Mouse (Mus musculus) heart, embryonic 14.5 days (tissue): Measurements from ENCODE around the gene Anapc7. TPM values are rescaled to one million over a fixed set of nuclear protein-coding genes. Genes with fewer than 3 reads are reported as not detected.

Experiments
- ATAC-seq: fragments of 200-750 bp; cut with Nextera tagmentation; 2 replicates; pipeline ENCODE4 v1.8.0; 2017; ENCODE audit warnings: low read depth, moderate TSS enrichment; ENCODE audit not compliant: insufficient number of reproducible peaks, insufficient read depth, low FRiP score
- H3K27ac ChIP-seq, 2 experiments: fragments of 200-500 bp in 1 of 2; fragments of 300-500 bp in 1 of 2; sonication (generic) in 1 of 2; replicated peaks in 1 of 2; 2 replicates each; pipeline ENCODE4 v1.5.1; 2012 to 2014; ENCODE audit warnings: low read depth in 2 of 2, low read length in 2 of 2, control low read depth in 1 of 2, mild to moderate bottlenecking in 1 of 2, mixed read lengths in 1 of 2; ENCODE audit not compliant: control insufficient read depth in 1 of 2, insufficient read depth in 1 of 2
- H3K27me3 ChIP-seq: fragments of 300-500 bp; sonication (generic); 2 replicates; pipeline ENCODE4 v1.6.1; 2014; ENCODE audit warnings: mild to moderate bottlenecking, low read length, control low read depth; ENCODE audit not compliant: control insufficient read depth, insufficient read depth
- H3K36me3 ChIP-seq: fragments of 300-500 bp; sonication (generic); 2 replicates; pipeline ENCODE4 v1.6.1; 2014; ENCODE audit warnings: mild to moderate bottlenecking, control low read depth, low read length, mixed read lengths; ENCODE audit not compliant: control insufficient read depth, insufficient read depth
- H3K4me1 ChIP-seq, 2 experiments: fragments of 200-500 bp in 1 of 2; fragments of 300-500 bp in 1 of 2; sonication (generic) in 1 of 2; 2 replicates each; pipeline ENCODE4 v1.6.1; 2012 to 2014; ENCODE audit warnings: low read length in 2 of 2, control low read depth in 1 of 2, mixed read lengths in 1 of 2; ENCODE audit not compliant: control insufficient read depth in 2 of 2, insufficient read depth in 2 of 2
- H3K4me2 ChIP-seq: fragments of 300-500 bp; sonication (generic); 2 replicates; pipeline ENCODE4 v1.6.1; 2014; ENCODE audit warnings: mild to moderate bottlenecking, low read length
- H3K4me3 ChIP-seq, 2 experiments: fragments of 200-500 bp in 1 of 2; fragments of 300-500 bp in 1 of 2; sonication (generic) in 1 of 2; 2 replicates each; pipeline ENCODE4 v1.5.1; 2012 to 2014; ENCODE audit warnings: low read length in 2 of 2, mild to moderate bottlenecking in 2 of 2, control low read depth in 1 of 2, low read depth in 1 of 2, moderate library complexity in 1 of 2; ENCODE audit not compliant: control insufficient read depth in 1 of 2, insufficient read depth in 1 of 2
- H3K9ac ChIP-seq: fragments of 300-500 bp; sonication (generic); 2 replicates; pipeline ENCODE4 v1.6.1; 2014; ENCODE audit warnings: mild to moderate bottlenecking, low read length
- H3K9me3 ChIP-seq: fragments of 300-500 bp; sonication (generic); 2 replicates; pipeline ENCODE4 v1.6.1; 2016; ENCODE audit warnings: low read length, control low read depth; ENCODE audit not compliant: control insufficient read depth
- WGBS: fragments of 180-500 bp; shearing (Covaris S2); extraction: QIAGEN DNeasy Blood & Tissue Kit; methylation state at CpG from one replicate; pipeline ENCODE4 v1.1.7; 2014; 5-methylcytosine and 5-hydroxymethylcytosine counted together
- polyA plus RNA-seq: library from polyadenylated mRNA; unstranded; fragments of >200 nt; fragmentation: Nextera tagmentation; extraction: Ambion mirVana; gene quantifications from 2 replicates; pipeline ENCODE4 v1.2.1, GENCODE M21; 2014

Anapc7 gene
- polyA plus RNA-seq, 1 experiment from 2014 or later: 22.3 TPM

DNA sequence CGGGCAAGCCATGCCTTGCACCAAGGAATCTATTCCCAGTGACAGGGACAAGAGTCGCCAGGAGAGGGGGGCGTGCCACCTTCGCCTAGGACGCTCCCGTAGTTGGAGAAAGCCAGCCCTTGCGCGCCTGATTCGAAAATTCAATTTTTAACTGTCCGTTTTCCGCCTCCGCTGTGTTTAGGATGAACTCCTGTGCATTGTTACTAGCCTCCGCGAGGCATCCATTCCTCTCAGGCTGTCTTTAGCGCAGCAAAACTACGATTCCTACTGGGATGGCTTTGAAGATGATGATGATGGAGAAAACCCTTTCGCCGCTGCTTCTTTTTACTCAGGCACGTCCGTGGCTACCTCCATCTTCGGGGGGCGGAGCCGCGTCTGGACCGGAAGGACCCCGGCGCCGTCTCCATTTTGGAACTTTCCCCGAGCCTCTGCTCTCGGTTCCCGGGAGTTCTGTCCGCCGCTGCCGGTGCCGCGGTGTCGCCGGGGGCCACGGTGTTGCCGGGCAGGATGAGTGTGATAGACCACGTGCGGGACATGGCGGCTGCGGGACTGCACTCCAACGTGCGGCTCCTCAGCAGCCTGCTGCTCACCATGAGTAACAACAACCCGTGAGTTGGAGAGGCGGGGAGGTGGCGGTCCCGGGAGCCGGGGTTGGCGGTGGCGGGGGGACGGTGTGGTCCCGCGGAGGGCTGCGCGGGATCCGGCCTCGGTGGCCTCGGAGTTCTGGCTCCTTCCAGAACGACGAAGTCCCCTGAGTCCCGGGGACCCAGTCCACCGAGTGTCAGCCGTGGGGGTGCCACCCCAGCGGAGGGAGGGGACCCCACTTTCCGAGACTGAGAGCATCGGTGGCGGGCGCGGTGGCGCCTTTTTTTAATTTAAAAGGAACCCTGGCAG lies 825 bp downstream of the Anapc7 start:
- Histone ChIP-seq H3K9me3 (no peaks in the 10 kb centered on the region), H3K27ac (peak overlapping the region; percentile 83 to 89), H3K27me3 (no peaks in the 10 kb centered on the region), H3K36me3 (peaks cover 7% of the 10 kb centered on the region; the same call in 1 of the 2 replicates), H3K4me3 (peak overlapping the region; percentile 86 to 87), H3K4me2 (peak overlapping the region; percentile 93), H3K9ac (peak overlapping the region; percentile 96), H3K4me1 (peaks cover 4 to 15% of the 10 kb centered on the region in 2 experiments; a peak in 3 of 4 replicates)
- WGBS: under 1% methylated on average over 73 of the region's 73 CpGs
- ATAC-seq: peak; percentile 89

DNA sequence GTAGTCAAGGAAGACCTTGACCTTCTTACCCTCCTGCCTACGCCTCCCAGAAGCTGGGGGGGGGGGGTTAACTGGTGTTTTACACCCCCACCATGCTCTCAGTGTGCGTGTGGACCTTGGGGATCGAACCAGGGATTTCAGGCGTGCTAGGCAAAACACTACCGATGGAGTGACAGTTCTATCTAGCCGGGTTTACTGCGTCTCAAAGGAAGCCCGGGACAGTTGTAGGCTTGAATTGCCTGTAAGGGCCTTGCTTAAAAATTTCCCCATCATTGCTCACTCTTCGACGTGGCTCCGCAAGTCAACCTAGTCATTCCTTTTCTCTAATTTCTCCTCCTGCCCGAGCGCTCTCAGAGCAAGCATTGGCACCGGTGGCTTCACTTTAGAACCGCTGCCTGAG lies 1.6 kb downstream of the Anapc7 start:
- ATAC-seq: no peak
- Histone ChIP-seq H3K9ac (peak overlapping the region; percentile 96), H3K27me3 (no peaks in the 10 kb centered on the region), H3K4me2 (peak overlapping the region; percentile 93), H3K27ac (no peak overlapping the region), H3K4me3 (peak overlapping the region; percentile 86 to 87), H3K36me3 (peaks cover 11% of the 10 kb centered on the region), H3K4me1 (peaks cover 4 to 15% of the 10 kb centered on the region in 2 experiments; a peak in 3 of 4 replicates), H3K9me3 (no peaks in the 10 kb centered on the region)
- 24% methylated on average over 15 of the region's 15 CpGs for WGBS

DNA sequence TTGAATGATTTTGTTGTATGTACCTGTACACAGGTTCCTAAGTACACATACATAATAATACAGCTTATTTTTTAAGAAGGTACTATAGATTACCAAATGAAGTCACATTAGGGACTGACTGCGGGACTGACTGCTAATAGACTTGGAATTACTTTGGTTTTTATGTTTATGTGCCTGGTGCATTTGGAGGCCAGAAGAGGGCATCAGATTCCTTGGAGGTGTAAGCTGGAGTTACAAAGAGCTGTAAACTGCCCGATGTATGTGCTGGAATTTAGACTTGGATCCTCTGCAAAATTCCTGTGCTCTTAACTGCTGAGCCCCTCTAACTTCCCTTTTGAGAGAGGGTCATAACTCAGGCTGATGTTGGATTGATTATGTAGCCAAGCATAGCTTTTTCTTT lies 4.1 kb downstream of the Anapc7 start:
- 69% methylated on average over 2 of the region's 2 CpGs for WGBS

DNA sequence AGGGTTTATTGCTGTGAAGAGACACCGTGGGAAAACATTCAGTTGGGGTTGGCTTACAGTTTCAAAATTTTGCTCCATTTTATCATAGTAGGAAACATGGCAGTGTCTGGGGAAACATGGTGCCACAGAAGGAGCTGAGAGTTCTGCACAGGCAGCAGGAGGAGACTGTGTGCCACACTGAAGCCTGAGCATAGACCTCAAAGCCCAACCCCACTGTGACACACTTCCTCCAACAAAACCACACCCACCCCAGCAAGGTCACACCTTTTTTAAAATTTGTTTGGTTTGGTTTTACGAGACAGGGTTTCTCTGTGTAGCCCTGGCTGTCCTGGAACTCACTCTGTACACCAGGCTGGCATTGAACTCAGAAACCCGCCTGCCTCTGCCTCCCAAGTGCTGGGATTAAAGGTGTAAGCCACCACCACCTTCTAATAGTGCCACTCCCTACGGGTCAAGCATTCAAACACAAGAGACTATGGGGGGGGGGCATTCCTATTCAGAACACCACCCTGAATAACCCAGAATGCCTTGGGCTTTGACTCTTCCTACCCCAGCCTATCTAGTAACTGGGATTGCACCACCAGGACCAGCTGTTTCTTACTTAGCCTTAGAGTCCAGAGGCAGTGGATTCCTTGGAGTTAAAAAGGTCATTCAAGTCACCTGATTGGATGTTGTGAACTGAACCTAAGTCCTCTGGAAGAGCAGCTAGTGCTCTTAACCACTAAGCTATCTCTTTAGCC lies 8.7 kb downstream of the Anapc7 start:
- no peak for ATAC-seq
- Histone ChIP-seq H3K27me3 (no peaks in the 10 kb centered on the region), H3K4me1 (no peaks in the 10 kb centered on the region), H3K36me3 (peaks cover 79% of the 10 kb centered on the region), H3K4me3 (no peak overlapping the region), H3K27ac (no peak overlapping the region), H3K4me2 (no peak overlapping the region), H3K9ac (no peak overlapping the region), H3K9me3 (no peaks in the 10 kb centered on the region)
- 89% methylated on average over 4 of the region's 4 CpGs for WGBS

More for the DNA sequence above, 4.1 kb downstream of the Anapc7 start:
- peaks cover 4 to 15% of the 10 kb centered on the region in 2 experiments; a peak in 3 of 4 replicates for H3K4me1 ChIP-seq
- no peak overlapping the region for H3K4me2 ChIP-seq
- H3K27me3 ChIP-seq: no peaks in the 10 kb centered on the region
- H3K9ac ChIP-seq: no peak overlapping the region
- ATAC-seq: no peak
- no peak overlapping the region for H3K4me3 ChIP-seq
- H3K36me3 ChIP-seq: peaks cover 36% of the 10 kb centered on the region
- no peaks in the 10 kb centered on the region for H3K9me3 ChIP-seq
- H3K27ac ChIP-seq: no peak overlapping the region

DNA sequence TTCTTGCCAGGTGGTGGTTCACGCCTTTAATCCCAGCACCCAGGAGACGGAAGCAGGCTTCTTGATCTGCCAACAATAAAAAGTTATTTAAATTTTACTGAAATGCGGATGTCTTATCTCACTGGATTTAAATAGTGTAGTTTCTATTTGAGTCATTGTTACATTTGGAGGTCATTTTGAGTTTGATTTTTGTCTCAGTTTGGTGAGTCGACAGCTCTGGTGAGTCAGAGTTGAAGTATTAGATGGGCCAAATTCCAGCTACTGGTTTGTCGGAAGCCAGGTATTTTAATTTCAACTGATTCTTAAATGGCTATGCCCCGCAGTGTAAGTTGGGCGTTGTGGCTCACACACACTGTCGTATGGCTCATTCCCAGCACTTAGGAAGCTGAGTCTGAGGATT lies 9.7 kb downstream of the Anapc7 start:
- H3K4me2 ChIP-seq: no peak overlapping the region
- no peak overlapping the region for H3K27ac ChIP-seq
- H3K27me3 ChIP-seq: no peaks in the 10 kb centered on the region
- WGBS: 66% methylated on average over 8 of the region's 8 CpGs
- no peak for ATAC-seq
- peaks cover 86% of the 10 kb centered on the region for H3K36me3 ChIP-seq
- no peaks in the 10 kb centered on the region for H3K9me3 ChIP-seq
- H3K4me3 ChIP-seq: no peak overlapping the region
- H3K9ac ChIP-seq: no peak overlapping the region
- H3K4me1 ChIP-seq: no peaks in the 10 kb centered on the region

DNA sequence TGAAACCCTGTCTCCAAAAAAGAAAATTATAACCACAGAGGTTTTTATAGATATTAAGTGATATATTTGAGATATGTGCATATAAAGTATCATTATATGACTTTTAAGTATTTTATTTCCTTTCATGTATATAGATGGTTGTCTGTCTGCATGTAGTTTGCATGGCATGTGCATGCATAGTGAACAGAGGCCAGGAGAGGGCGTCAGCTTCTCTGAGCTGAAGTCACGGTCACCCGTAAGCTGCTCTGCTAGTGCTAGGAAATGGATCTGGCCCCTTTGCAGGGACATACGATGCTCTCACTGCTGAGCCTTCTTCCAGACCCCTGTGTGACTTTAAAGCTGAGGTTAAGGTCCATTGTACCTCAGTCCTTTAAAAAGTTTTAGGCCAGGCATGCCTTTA lies 13.0 kb downstream of the Anapc7 start:
- H3K36me3 ChIP-seq: peaks cover 99% of the 10 kb centered on the region
- WGBS: 79% methylated on average over 4 of the region's 4 CpGs
- no peak overlapping the region for H3K27ac ChIP-seq
- no peak overlapping the region for H3K4me3 ChIP-seq
- no peak for ATAC-seq
- H3K9ac ChIP-seq: no peak overlapping the region
- 0 out of 4 replicates have a peak, but pooled peaks cover 0 to 5% of the 10 kb centered on the region in 2 experiments for H3K4me1 ChIP-seq
- no peaks in the 10 kb centered on the region for H3K9me3 ChIP-seq
- no peaks in the 10 kb centered on the region for H3K27me3 ChIP-seq
- H3K4me2 ChIP-seq: no peak overlapping the region

DNA sequence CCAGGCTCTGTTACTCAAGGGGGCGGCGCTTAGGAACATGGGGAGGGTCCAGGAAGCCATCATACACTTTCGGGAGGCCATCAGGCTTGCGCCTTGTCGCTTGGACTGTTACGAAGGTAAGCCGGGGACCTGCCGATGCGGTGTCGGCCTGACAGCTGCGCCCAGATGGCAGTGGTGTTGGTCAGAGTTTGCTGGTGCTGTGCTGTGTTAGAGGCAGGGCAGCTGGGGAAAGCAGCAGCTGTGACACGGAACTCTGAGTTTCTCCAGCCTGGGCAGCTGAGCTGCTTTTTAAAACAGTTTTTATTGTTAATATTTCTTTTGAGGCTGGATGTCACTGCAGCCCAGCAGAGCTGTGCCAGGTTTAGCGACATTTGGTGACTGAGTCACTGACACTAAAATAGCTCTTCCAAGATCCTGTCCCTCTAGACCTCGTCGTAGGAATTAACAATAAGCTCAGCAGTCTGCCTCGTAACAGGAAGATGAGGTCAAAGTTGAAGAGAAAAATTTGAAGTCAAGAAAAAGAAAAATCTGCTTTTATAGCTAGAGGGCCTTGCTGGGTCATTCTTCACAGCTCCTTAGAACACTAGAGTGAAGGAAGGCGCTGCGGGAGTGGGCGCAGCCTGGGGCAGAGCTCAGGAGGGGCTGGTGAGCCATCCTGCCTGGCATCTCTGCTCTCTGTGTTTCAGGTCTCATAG lies 18.1 kb downstream of the Anapc7 start:
- H3K4me3 ChIP-seq: no peak overlapping the region
- peak overlapping the region; percentile 63 to 64 for H3K27ac ChIP-seq
- ATAC-seq: no peak
- WGBS: 75% methylated on average over 19 of the region's 19 CpGs
- H3K36me3 ChIP-seq: peaks cover 100% of the 10 kb centered on the region
- H3K9ac ChIP-seq: 0 out of 2 replicates have a peak overlapping the region, but pooled peaks have one; percentile 12
- no peak overlapping the region for H3K4me2 ChIP-seq
- no peaks in the 10 kb centered on the region for H3K9me3 ChIP-seq
- no peaks in the 10 kb centered on the region for H3K27me3 ChIP-seq
- peaks cover 2 to 11% of the 10 kb centered on the region in 2 experiments; a peak in 3 of 4 replicates for H3K4me1 ChIP-seq
